Mouse (Mus musculus): ENCODE data around the gene Tbl2. TPM values are rescaled to one million over a fixed set of nuclear protein-coding genes. Genes with fewer than 3 reads are reported as not detected.

Gene Tbl2
- 10 to 100 TPM; 18.3 to 26.6 TPM for polyA plus RNA-seq (2017; shearing (Covaris generic))

GRCm38 (mm10) chr5:135149053-135149819 lies at the start of gene Tbl2:
TSS of gene Tbl2 (plus strand) at chr5:135149657.

GRCm38 (mm10) chr5:135168063-135169062 lies 18.9 kb downstream of the Tbl2 start, which contains the start of gene Bcl7b:
TSS of gene Bcl7b (plus strand) at chr5:135168283.

GRCm38 (mm10) chr5:135186621-135187348 lies 37.3 kb downstream of the Tbl2 start, which contains the start of gene Baz1b:
TSS of gene Baz1b (plus strand) at chr5:135187264.

Other genes starting within 250 kb of the Tbl2 start
- gene Tmem270, start 242.9 kb upstream of the Tbl2 start, polyA plus RNA-seq (2017; shearing (Covaris generic)): not detected
- gene Cldn13, start 234.1 kb upstream of the Tbl2 start, polyA plus RNA-seq (2017; shearing (Covaris generic)): not detected
- gene Mettl27, start 217.3 kb upstream of the Tbl2 start, polyA plus RNA-seq (2017; shearing (Covaris generic)): 10 to 100 TPM in 1 of 2 experiments, 1 to 10 TPM in 1; 8.9 to 11.3 TPM
- under 1 TPM in 1 of 2 experiments, not detected in 1; 0.11 TPM for gene Cldn4, start 202.7 kb upstream of the Tbl2 start, polyA plus RNA-seq (2017; shearing (Covaris generic))
- 1 to 10 TPM in 1 of 2 experiments, not detected in 1; 1.4 TPM for gene Cldn3, start 163.4 kb upstream of the Tbl2 start, polyA plus RNA-seq (2017; shearing (Covaris generic))
- gene Abhd11, start 140.5 kb upstream of the Tbl2 start, polyA plus RNA-seq (2017; shearing (Covaris generic)): 10 to 100 TPM; 65.6 to 77.7 TPM
- gene Stx1a, start 126.2 kb upstream of the Tbl2 start, polyA plus RNA-seq (2017; shearing (Covaris generic)): 10 to 100 TPM; 17.8 to 18.6 TPM
- gene Dnajc30, start 85.5 kb upstream of the Tbl2 start, polyA plus RNA-seq (2017; shearing (Covaris generic)): 10 to 100 TPM; 15.5 to 16.3 TPM
- gene Bud23, start 84.7 kb upstream of the Tbl2 start, polyA plus RNA-seq (2017; shearing (Covaris generic)): 100 to 1,000 TPM; 106 to 121 TPM
- 1 to 10 TPM in 1 of 2 experiments, under 1 TPM in 1; 0.17 to 1.8 TPM for gene Vps37d, start 71.4 kb upstream of the Tbl2 start, polyA plus RNA-seq (2017; shearing (Covaris generic))
- 1 to 10 TPM in 1 of 2 experiments, under 1 TPM in 1; 0.34 to 1.3 TPM for gene Mlxipl, start 59.8 kb upstream of the Tbl2 start, polyA plus RNA-seq (2017; shearing (Covaris generic))
- 100 to 1,000 TPM in 1 of 2 experiments, 10 to 100 TPM in 1; 79.4 to 103 TPM for gene Bcl7b, start 18.6 kb downstream of the Tbl2 start, polyA plus RNA-seq (2017; shearing (Covaris generic))
- 10 to 100 TPM; 47.8 to 58.8 TPM for gene Baz1b, start 37.6 kb downstream of the Tbl2 start, polyA plus RNA-seq (2017; shearing (Covaris generic))
- gene Fzd9, start 101.6 kb downstream of the Tbl2 start, polyA plus RNA-seq (2017; shearing (Covaris generic)): under 1 TPM in 1 of 2 experiments, not detected in 1; 0.20 TPM
- gene Fkbp6, start 200.4 kb downstream of the Tbl2 start, polyA plus RNA-seq (2017; shearing (Covaris generic)): 1 to 10 TPM in 1 of 2 experiments, not detected in 1; 2.1 TPM
- gene Trim50, start 203.6 kb downstream of the Tbl2 start, polyA plus RNA-seq (2017; shearing (Covaris generic)): under 1 TPM in 1 of 2 experiments, not detected in 1; 0.45 TPM
- gene Nsun5, start 220.3 kb downstream of the Tbl2 start, polyA plus RNA-seq (2017; shearing (Covaris generic)): 10 to 100 TPM; 38.8 to 54.6 TPM
- 10 to 100 TPM; 29.2 to 36.8 TPM for gene Pom121, start 244.9 kb downstream of the Tbl2 start, polyA plus RNA-seq (2017; shearing (Covaris generic))

Measured in inflammation-experienced regulatory T-cells (primary cell).